Mouse (Mus musculus) MEL-GATA-1-ER (cell line): ENCODE measurements around the gene Pde4dip.

Experiments used
- DNase-seq: peaks from one replicate; pipeline ENCODE4 v3.0.0-alpha.2; 2012; ENCODE audit warnings: low read depth; ENCODE audit errors: extremely low read depth

Pde4dip gene

DNA sequence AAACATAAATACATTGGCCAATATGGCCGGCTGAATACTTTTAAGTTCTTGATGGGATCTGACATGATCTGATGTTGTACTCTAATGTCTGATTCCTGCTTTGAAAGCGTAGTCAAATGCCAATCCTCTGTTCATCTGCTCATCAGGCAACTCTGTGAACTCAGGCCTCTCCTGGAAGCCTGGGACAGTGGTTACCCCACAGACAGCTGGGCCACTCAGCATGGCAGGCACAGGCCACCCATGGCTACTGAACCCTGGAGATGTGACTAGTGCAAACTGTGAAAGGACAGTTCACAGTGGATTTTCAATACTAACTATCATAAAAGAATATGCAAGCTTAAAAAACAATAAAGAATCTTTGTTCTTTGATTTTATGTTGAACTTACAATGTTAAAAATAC, 85.6 kb downstream of the Pde4dip start:
- DNase-seq, result no peak

DNA sequence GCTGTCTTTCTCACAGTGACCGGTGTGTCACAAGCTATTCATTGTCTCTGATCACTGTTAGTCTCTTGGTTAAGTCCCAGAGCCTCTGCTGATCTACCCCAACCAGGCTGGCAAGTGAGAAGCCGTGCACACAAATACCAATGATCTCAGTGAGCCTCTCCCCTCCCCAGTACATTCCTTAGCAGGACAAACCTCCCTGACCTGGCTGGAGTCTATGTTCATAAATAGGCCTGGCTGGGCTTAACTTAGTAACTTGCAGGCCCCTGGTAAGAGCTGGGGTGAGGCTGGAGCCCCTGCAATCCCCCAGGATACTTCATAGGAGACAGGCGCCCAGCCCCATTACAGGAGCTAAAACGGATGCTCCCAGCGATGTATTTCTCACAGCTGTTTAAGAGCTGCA, 86.2 kb downstream of the Pde4dip start:
- DNase-seq, result no peak

DNA sequence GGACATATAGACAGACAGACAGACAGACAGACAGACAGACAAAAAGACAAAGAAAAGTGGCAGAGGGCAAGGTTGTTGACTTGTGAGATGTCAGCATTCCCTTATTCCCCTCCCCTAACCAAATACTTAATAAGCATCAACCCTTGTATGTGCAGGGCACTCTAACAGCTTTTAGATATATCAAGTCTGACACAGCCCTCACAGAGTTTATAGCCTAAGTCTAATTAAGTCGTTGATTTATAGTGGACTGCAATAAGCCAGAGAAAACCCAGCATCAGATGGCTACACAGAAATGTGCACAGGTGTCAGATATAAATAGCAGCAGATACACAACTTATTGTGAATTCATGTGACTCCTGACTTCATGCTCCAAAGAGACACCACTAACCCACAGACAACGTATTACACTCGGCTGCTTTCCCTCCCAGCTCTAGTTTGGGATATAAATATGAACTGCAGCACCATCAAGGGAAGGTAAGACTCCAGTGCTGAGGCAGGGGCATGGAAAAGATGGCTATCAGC, 87.3 kb downstream of the Pde4dip start:
- DNase-seq, result no peak

DNA sequence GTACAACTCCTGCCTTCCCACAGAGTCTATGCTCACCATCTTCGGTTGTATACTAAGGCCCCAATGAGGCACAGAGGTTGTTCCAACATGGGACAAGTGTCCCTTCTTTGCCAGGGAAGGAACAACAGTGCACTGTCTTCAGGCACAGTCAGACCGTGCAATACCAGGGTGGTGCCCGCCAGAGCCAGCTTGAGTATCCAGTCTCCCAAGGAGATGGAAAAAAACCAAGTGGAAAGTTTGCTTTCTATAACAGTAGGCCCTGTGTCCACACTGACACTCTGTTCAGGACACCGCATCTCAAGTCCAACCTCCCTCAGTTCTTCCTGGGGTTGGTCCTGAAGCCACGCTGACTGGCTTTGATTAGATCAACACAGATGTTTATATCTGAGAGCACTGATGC, 87.8 kb downstream of the Pde4dip start:
- DNase-seq, result no peak

DNA sequence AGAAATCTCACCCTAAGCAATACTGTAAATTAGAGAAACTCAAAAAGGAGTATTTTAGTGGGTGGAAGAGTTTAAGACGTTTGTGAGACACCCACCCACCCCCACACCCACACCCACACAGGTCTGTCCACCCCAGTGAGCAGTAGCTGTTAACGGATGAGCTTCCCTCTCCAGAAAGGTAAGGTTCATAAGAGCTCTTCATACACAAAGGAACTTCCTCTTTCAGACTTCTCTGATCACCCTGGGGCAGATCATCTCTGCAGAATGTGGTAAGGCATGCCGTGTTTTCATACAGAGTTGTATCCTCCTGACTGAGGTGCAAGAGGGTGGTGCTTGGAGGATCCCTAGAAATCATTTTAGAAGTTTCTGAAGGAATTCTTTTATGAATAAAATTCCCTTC, 88.5 kb downstream of the Pde4dip start:
- DNase-seq, result peak; percentile 88

DNA sequence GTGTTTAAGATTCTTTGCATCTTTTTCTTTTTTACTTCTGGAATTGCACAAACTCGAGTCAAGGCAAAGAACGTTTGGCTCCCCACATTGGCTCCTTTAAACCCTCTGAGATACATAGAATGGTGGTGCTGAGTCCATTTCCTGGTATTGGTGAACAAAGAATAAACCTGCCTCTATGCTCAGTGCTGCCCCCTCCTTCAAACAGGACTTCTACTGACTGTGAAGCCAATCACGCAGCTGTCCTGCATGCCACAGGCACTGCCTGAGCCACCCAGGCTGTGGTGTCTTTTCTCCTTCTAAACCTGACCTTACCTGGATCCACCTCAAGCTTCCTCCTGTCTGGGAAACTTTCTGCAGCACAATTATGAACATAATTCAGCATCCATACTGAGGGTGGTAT, 89.2 kb downstream of the Pde4dip start:
- no peak for DNase-seq

DNA sequence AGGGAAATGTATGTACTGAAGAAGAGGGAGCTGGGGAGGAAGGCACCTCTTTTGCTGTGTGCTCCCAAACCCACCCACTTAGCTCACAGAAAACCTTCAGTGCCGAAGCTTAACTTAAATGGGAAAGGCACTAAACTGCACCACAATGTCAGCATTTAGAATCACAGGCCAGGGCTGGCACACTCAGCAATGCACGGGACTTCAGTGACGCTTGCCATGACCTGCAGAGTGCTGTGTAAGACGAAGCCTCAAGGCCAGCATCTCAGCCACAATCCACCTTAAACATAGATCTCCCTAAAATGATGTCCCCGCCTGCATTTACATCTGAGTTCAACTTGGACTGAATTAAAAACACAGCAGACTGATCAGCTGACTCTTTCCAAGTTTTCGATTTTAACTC, 91.1 kb downstream of the Pde4dip start:
- no peak for DNase-seq

DNA sequence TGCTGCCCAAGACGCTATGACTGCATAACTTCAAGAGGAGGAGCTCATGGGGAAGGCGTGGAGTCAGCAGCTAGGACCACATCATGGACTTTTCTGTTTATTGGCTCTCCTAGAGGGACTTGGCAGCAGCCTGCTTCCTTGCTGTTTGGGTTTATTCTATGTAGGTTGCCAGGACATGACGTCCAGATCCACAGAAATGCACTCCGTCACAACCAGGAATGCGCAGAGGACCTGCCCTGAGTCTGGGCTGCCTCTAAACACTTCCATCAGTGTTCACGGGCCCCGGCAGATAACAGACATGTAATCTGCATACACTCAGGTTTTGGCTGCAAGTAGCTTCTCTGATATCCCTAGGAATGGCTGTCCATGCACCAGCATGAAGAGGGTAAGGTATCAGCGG, 94.5 kb downstream of the Pde4dip start:
- DNase-seq, result no peak

DNA sequence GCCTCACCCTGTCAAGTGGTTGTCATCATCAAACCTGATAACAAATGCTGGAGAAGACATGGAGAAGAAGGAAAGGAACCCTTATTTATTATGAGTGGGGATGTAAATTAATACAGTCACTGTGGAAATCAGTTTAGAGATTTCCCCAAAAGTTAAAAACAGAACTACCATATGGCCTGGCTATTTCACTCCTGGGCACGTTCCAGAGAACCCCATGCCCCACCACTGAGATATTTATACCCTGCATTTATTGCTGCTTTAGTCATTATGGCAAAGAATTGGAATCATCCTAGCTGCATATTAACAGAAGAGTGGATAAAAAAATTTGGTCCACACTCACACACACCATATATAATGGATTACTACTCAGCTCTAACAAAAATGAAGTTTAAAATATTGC, 98.4 kb downstream of the Pde4dip start:
- no peak for DNase-seq

DNA sequence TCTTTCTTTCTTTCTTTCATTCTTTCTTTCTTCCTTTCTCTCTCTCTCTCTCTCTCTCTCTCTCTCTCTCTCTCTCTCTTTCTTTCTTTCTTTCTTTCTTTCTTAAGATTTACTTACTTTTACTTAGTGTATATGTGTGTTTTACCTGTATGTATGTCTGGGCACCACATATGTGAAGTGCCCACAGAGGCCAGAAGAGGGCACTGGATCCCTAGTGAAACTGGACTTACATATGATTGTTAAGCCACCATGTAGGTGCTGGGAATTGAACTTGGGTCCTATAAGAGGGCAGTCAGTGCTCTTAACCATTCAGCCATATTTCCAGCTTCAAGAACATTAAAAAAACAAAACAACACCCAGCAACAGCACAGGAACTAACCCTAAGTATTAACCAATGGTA, 99.2 kb downstream of the Pde4dip start:
- peak; percentile 46 for DNase-seq

DNA sequence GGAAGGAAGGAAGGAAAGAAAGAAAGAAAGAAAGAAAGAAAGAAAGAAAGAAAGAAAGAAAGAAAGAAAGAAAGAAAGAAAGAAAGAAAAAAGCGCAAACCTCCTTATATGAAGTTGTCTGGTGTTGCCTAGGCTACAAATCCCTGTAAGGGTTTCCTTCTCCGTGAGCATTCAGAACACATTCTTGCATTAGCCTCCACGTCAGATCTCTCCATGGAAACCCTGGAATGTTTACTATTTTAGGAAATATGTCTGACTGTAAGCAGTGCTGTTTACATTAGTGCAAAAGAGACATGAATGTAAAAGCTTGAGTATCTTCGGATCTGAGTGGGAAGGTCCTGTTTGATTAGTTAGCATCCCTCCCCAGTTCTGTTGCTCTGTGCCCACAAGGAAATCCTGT, 112.3 kb downstream of the Pde4dip start:
- no peak for DNase-seq

DNA sequence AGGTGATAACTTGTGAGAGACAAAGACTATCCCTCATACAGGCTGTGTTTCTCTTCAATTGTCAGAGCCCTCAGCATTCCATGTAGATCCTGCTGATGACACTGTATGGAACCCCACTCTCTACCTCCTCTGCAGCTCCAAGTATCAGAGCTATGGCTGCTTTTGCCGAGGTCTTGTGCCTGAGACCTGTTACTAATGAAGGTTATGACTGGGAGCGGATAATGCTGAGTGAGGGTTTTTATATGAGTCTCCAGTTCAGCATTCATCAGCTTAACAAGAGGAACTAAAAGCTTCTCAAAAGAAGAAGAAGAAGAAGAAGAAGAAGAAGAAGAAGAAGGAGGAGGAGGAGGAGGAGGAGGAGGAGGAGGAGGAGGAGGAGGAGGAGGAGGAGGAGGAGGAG, 112.8 kb downstream of the Pde4dip start:
- DNase-seq, result no peak

DNA sequence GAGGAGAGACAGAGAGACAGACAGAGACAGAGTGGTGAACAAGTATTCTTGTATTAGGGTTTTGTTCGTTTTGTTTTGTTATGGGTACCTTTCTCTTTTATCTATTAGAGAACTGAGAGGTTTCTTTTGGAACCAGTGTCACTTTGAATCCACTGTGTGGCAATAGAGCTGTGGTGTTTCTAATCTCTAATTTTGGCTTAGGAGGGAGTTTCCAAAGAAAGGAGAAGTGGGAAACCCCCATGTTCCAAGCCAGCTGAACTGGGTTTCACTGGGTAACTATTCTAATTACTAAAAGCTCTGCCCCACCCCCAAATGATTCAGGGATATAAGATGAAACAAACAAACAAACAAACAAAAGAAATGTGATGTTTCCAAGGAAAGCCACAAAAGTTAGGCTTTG, 113.6 kb downstream of the Pde4dip start:
- DNase-seq, result peak; percentile 92

DNA sequence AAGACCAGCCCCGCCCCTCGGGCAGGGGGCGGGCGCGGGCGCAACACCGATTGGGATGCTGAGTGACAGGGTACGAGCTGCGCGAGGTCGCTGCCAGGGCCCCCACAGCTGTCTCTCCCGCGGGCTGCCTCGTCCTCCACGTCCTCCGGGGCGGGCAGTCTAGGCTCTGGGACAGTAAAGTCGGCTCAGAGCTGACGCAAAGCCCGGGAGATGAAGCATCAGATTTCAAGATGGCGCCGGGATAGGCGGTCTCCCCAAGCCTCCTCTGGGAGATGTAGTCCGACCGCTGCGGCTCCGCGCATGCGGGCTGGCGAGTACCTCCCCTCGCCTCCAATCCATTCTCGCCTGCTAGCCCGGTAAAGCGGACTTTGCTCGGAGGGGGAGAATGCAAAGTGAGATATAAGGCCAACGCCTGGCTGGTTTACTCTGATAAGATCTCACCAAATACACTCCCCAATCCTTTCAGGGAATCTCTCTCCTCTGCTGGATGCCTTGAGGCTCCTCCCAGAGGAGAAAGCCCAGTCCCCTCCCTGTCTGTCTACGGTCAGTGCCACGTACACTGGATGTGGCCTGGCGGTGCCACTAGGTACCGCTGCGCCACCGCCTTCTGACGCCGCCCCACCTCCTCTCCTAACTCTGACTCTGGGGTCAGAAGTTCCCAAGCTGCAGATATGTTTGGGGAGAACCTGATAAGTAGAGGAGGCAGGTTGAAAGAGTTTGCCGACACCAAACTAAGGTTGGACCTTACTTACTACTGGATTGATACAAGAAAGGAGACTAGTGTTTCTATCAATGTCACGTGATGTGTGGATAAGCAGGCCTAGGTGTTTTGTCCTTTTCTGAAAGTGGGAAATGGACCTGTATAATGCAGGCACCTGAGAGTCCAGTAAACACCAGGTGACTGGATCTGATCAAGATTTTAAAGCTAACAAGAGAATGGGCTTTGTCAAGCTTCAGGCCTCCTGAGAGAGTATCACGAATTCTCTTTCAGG, 120.4 kb downstream of the Pde4dip start:
- DNase-seq, result peak; percentile 100

DNA sequence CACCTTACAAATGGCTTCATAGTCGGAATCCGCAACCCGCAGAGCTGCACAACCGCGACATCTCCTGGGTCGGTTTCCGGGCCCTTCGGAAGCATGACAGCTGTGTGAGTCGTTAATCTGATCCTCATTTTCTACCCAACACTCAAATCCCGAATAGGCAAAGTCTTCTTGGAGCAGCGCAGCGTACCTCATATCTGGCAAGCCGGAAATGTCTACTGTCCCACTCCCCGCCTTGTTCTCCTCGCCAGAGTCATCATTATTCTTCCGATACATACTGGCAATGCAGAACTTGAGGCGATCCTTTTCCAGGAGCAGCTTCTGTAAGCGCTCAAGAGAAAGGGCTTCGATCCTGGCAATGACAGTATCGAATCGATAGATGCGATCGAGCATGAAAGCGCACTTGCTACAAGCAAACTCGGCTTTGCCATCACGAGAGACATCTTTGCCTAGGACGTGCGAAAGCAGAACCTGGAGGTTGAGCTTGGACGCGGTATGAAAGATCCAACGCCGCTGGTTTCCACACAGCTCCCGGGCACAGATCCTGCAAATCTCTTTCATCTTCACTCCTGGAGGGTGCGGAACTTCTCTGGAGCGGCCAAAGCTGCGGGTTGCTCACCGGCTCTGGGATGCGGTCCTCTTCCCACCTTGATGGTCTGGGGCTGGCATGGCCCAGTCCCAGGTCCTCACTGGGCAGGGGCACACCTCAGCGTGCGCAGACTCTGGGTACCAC, 121.3 kb downstream of the Pde4dip start:
- DNase-seq, result peak; percentile 81

DNA sequence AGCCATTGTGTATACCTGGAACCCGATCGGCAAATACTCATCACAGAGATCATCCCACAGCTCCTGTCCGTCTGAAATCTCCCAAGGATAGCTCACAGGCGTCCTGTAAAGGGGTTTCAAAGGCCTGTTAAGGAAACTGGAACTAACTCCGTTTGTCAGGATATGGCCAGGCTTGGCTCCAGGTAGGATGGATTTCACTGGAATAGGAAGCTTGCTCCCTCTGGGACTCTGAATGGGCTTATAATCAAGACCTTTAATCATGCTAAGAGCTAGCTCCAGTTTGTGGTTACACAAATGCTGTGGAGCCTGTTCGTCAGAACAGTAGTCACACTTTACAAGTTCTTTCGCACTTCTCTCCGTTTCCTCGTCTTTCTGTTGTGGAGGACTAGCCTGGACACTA, 122.0 kb downstream of the Pde4dip start:
- no peak for DNase-seq

DNA sequence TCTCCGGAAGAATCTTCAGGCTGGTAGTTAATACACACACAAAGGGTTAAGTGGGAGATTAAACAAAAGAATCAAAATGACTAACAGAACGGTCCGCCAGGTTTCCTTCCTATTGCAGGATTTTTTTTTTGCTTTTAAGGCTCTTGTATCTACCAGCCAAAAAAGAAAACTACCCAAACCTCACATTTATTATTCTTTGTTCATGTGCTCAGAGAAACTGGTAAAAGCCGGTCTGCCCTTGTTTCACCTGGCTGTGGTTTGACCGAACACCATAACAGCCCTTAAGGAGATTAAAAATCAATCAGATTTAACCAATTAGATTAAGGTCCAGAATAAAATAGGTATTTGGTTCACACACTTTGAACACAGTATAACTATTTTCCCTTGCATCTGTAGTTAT, 124.4 kb downstream of the Pde4dip start:
- no peak for DNase-seq

DNA sequence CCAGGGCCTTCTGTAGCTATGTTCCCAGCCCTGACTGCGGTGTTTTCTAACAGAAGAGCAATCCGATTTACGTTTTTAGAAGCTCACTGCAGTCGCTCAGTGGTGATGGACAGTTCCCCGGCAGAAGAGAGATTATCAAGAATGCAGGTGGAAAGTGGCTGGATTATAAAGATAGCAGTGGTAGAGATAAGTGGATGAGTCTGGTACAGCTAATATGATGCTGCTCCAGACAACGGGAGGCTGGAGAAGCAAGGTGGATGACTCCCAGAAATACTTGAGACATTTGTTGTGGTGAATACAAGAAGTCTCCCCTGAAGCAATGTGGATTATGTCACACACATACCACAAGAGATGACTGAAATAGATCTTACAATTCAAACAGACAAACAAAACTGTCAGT, 126.6 kb downstream of the Pde4dip start:
- DNase-seq, result no peak

DNA sequence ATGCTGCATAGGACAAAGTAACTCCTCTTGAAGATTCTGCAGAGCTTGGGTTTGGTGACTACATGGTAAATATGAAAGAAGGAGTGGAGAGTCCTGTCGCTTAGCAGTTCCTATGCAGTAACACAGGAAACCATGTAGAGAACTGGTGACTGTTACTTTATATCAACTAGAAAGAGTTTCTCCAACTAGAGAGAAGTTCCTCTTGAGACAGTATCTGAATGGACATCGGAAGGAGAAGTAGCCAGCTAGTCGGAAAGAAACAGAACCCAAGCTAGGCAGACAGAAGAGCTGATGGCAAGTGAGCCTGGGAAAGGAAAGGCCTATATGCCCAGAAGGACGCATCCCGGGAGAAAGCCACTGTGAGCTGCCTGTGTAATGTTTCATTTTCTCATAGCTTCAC, 127.3 kb downstream of the Pde4dip start:
- DNase-seq, result no peak

DNA sequence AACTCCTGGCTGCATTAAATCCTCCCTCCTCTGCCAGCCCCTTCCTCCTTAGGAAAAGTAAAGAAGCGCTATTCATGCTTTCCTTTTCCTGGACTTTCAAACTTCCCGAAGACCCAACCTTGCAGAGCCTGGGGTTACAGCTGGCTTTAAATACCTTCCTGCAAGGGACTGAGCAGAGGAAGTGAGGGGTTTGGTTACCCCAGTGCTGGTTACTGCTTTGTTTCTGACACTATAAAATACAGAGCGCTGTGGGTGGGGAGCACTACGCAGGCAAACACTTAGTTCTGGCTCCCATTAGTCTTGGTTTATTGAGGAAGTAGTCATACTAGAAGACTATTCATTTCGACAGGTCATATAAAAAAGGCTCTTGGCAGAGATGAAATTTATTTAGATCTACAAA, 128.7 kb downstream of the Pde4dip start:
- DNase-seq, result no peak

DNA sequence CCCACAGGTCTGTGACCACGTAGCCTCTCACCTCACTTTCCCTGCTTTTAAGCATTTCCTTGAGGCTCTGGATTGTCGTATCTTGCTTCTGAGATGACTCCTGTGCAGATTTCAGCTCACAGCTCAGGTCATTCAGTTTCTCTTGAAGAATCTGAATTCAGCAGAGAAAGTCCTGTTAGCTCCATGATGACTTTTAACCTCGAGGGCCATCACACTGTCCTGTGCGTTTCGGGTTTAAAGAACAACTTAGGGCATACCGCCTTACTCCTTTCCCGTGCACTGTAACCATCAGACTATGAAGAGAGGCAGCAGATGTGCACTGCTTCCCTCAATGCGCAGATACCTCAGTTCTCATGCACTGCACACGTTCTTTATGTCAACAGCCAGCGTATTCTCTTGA, 131.0 kb downstream of the Pde4dip start:
- no peak for DNase-seq

DNA sequence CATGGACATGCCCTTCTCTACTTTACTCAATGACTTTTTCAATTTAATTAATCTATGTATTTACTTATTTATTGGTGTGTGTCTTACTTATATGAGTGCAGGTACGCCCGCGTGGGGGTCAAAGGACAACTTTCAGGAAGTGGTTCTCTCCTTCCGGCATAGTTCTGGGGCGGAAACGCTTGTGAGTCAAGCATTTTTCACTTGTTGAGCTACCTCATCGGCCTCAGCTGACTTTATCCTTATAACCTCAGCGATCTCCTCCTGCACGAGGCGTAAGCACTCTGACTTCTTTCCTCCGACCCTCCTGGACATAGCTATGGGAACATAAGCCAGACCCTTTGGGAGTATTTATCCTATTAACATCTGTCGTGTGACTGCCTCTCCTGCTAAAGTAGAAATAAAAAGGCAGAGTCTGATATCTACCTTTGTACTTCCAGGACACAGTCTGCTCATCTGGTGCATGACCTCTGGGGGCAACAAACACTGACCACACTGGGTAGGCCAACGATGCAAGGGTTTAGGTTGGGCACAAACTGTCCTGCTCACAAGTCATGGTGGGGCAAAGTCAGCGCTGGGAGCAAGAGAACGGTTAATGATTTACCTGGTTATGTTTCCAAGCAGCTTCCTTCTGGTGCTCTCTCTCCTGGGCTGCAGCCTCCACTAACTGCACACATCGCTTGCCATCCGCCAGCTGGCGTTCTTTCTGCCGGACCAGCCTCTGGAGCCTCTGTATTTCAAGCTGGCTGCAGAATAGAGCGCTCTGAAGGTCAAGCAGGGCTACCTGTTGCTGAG, 132.0 kb downstream of the Pde4dip start:
- no peak for DNase-seq
